Mouse (Mus musculus): ENCODE measurements around the gene Ticrr.

The Ticrr gene

GRCm38 (mm10) chr7:79659578-79660290, at the start of gene Ticrr:
TSS of gene Ticrr (plus strand) at chr7:79660196.
- DNase-seq (ENCODE audit: low spot score), result peak; percentile 99

- DNase-seq (ENCODE audit: low spot score), result no peak
These were observed 48.1 kb upstream of the Ticrr start for GRCm38 (mm10) chr7:79611901-79612300.

GRCm38 (mm10) chr7:79612783-79613182, 47.2 kb upstream of the Ticrr start:
- peak; percentile 26 for DNase-seq (ENCODE audit: low spot score)

GRCm38 (mm10) chr7:79613314-79613713, 46.7 kb upstream of the Ticrr start:
- no peak for DNase-seq (ENCODE audit: low spot score)

GRCm38 (mm10) chr7:79615008-79615407, 45.0 kb upstream of the Ticrr start:
- DNase-seq (ENCODE audit: low spot score), result no peak

- no peak for DNase-seq (ENCODE audit: low spot score)
These were observed 44.1 kb upstream of the Ticrr start for GRCm38 (mm10) chr7:79615941-79616340.

- no peak for DNase-seq (ENCODE audit: low spot score)
These were observed 42.6 kb upstream of the Ticrr start, which contains the start of gene Rhcg for GRCm38 (mm10) chr7:79617418-79617817. TSS of gene Rhcg (minus strand) at chr7:79617657.

- no peak for DNase-seq (ENCODE audit: low spot score)
These were observed 40.5 kb upstream of the Ticrr start for GRCm38 (mm10) chr7:79619493-79619892.

GRCm38 (mm10) chr7:79623086-79623485, 36.9 kb upstream of the Ticrr start:
- DNase-seq (ENCODE audit: low spot score), result no peak

GRCm38 (mm10) chr7:79626170-79626569, 33.8 kb upstream of the Ticrr start:
- DNase-seq (ENCODE audit: low spot score), result no peak

GRCm38 (mm10) chr7:79628271-79628913, 31.6 kb upstream of the Ticrr start:
- no peak for DNase-seq (ENCODE audit: low spot score)

GRCm38 (mm10) chr7:79631773-79632348, 28.1 kb upstream of the Ticrr start:
- no peak for DNase-seq (ENCODE audit: low spot score)

- no peak for DNase-seq (ENCODE audit: low spot score)
These were observed 12.8 kb upstream of the Ticrr start for GRCm38 (mm10) chr7:79647233-79647632.

- DNase-seq (ENCODE audit: low spot score), result peak; percentile 28
These were observed 11.0 kb upstream of the Ticrr start for GRCm38 (mm10) chr7:79649005-79649404.

GRCm38 (mm10) chr7:79654185-79654584, 5.8 kb upstream of the Ticrr start:
- no peak for DNase-seq (ENCODE audit: low spot score)

- DNase-seq (ENCODE audit: low spot score), result no peak
These were observed 5.4 kb upstream of the Ticrr start for GRCm38 (mm10) chr7:79654586-79654985.

- DNase-seq (ENCODE audit: low spot score), result no peak
These were observed 525 bp downstream of the Ticrr start for GRCm38 (mm10) chr7:79660291-79661150.

- no peak for DNase-seq (ENCODE audit: low spot score)
These were observed 1.4 kb downstream of the Ticrr start for GRCm38 (mm10) chr7:79661253-79661890.

- no peak for DNase-seq (ENCODE audit: low spot score)
These were observed 6.7 kb downstream of the Ticrr start for GRCm38 (mm10) chr7:79666690-79667089.

GRCm38 (mm10) chr7:79670900-79671604, 11.1 kb downstream of the Ticrr start:
- DNase-seq (ENCODE audit: low spot score), result no peak

- no peak for DNase-seq (ENCODE audit: low spot score)
These were observed 19.2 kb downstream of the Ticrr start for GRCm38 (mm10) chr7:79679186-79679585.

Measured in lung, postnatal 25 days (tissue).